Mouse (Mus musculus) kidney, adult 2 months (tissue): ENCODE measurements around the gene Fam193b.

Source experiments
- CTCF ChIP-seq: fragments of 200-500 bp; conservative IDR thresholded peaks from 2 replicates; pipeline ENCODE4 v1.5.1; 2011; ENCODE audit warnings: low read depth, mild to moderate bottlenecking, control low read depth, low read length, moderate library complexity, mixed read lengths; ENCODE audit not compliant: insufficient read depth, insufficient read length
- POLR2A ChIP-seq: fragments of 200-500 bp; IDR thresholded peaks from one replicate; pipeline ENCODE4 v1.6.1; 2011; ENCODE audit warnings: low read depth, low read length, control low read depth

GRCm38 (mm10) chr13:55555921-55556320 lies 15.0 kb downstream of the Fam193b start:
- no peak for TF ChIP-seq CTCF
- no peak for TF ChIP-seq POLR2A
